Mouse (Mus musculus) megakaryocyte, embryonic 14.5 days (primary cell): ENCODE results near the gene Stard9. TPM values are rescaled to one million over a fixed set of nuclear protein-coding genes. Genes with fewer than 3 reads are reported as not detected.
A peak's percentile ranks its signal among the peaks of the same experiment; 100 is the strongest.
"Not testable (repeated sequence)": the region's sequence is repeated elsewhere in the genome, so short reads cannot be mapped to it uniquely, and the experiment has no call there.

Source experiments
- H3K27me3 ChIP-seq: replicated peaks from 2 replicates; pipeline ENCODE3; 2012; ENCODE audit warnings: inconsistent platforms
- H3K36me3 ChIP-seq: replicated peaks from 2 replicates; pipeline ENCODE3; 2012; ENCODE audit warnings: low read length, inconsistent platforms, mixed read lengths
- H3K4me1 ChIP-seq: 2 replicates; pipeline ENCODE4 v1.6.1; 2012; ENCODE audit warnings: inconsistent platforms
- H3K4me3 ChIP-seq: replicated peaks from 2 replicates; pipeline ENCODE3; 2012; ENCODE audit warnings: moderate library complexity, mild to moderate bottlenecking, inconsistent platforms
- H3K9me3 ChIP-seq: 2 replicates; pipeline ENCODE4 v1.6.1; 2012; ENCODE audit warnings: inconsistent platforms
- FLI1 ChIP-seq: IDR thresholded peaks from 2 replicates; pipeline ENCODE4 v1.6.1; 2012; ENCODE audit warnings: low read length, inconsistent platforms, mixed read lengths
- GATA1 ChIP-seq: IDR thresholded peaks from 3 replicates; pipeline ENCODE4 v1.6.1; 2012; ENCODE audit warnings: mixed read lengths, low read length, inconsistent platforms, borderline replicate concordance
- polyA plus RNA-seq: library from polyadenylated mRNA; stranded (reverse); fragments of >175 nt; gene quantifications from 2 replicates; pipeline ENCODE4 v1.2.3, GENCODE M21; 2012; ENCODE audit warnings: low replicate concordance; ENCODE audit not compliant: insufficient read depth

The Stard9 gene
- polyA plus RNA-seq, 1 experiment, result 0.30 TPM

DNA sequence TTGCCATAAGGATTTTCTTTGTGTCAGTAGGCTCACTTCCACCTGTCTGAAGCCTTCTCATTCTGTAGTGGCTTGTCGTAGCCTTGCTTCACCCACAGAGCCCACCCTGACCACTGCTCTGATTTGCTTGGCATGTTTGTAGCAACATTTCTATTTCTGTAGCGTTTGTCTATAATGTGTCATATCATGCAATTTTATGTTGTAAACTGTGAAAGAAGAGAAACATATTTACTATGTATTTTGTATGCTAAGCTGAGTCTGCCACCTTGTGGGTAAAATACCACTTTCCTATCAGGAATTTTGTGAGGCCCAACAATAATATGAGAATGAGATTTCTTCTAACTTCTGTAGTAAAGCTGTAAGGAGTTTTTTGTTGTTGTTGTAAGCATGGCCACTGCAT, 41.3 kb downstream of the Stard9 start:
- Histone ChIP-seq H3K4me3 (no peak overlapping the region), H3K4me1 (peaks cover 26% of the 10 kb centered on the region), H3K36me3 (peaks cover 7% of the 10 kb centered on the region), H3K27me3 (peaks cover 2% of the 10 kb centered on the region), H3K9me3 (no peaks in the 10 kb centered on the region)
- TF ChIP-seq FLI1, result no peak

DNA sequence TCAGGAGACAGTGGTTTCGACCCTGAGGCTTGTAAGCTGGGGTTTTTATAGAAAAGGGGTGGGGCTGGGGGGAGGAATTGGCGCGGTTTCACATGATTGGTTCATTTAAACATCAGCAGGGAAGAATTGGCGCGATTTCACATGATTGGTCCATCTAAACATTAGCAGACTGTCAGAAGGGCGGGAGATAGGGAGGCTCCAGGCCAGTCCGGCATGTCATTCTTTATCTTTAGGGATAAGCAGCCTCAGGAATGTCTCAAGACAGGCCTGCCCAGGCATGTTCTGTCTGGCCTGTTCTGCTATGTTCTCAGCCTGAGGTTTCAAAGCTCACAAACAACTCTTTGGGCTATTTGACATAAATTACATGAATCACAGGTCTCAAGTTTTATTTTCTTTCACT, 52.2 kb downstream of the Stard9 start:
- Histone ChIP-seq H3K9me3 (peaks cover 10% of the 10 kb centered on the region), H3K36me3 (peaks cover 16% of the 10 kb centered on the region), H3K27me3 (peaks cover 15% of the 10 kb centered on the region)
- H3K4me1 ChIP-seq, H3K4me3 ChIP-seq: not testable (repeated sequence)

DNA sequence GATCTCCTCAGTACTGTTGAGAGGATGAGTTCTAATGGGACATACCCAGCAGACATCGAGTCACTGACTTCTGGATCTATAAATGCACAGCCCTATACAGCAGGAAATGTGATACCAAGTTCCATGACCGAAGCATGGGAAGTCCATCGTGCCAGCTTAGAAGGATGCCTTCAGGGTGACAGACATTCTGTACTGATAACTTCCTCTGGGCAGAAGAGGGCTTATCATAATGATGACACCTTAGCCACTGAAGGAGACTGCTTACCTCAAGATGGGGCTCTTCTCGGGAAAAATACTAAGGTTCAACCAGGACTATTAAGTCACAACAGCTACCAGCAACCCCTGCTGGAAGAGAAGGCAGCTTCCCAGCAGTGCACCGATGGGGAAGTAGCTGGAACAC, 68.8 kb downstream of the Stard9 start:
- Histone ChIP-seq H3K4me1 (peaks cover 45% of the 10 kb centered on the region), H3K4me3 (peak overlapping the region; percentile 34), H3K27me3 (peaks cover 33% of the 10 kb centered on the region), H3K36me3 (no peaks in the 10 kb centered on the region), H3K9me3 (no peaks in the 10 kb centered on the region)
- TF ChIP-seq FLI1 (no peak), GATA1 (no peak)

DNA sequence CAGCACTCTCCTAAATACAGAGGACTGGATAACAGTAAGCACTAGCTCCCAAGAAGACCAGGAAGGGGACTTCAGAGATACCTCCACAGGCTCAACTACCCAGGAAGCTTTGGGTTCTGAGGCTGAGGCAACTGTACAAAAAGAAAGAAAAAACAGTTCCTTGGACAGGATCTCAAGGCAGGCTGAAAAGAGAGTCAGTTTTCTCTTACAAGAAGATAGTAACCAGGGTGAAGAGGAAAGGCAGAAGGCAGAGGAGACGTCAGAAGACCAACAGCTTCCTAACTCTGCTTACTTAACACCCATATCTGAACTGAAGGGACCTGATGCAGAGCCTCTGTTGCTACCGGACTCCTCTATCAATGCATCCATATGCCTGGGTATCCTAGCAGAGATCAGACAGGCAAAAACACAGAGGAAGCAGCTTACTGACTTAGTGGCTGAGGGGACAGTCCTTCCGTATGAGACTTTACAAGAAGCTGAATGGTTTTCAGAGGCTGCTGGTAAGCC, 71.5 kb downstream of the Stard9 start:
- no peaks in the 10 kb centered on the region for H3K9me3 ChIP-seq
- no peaks in the 10 kb centered on the region for H3K36me3 ChIP-seq
- H3K27me3 ChIP-seq, result peaks cover 52% of the 10 kb centered on the region
- TF ChIP-seq FLI1 (no peak), GATA1 (no peak)
- H3K4me1 ChIP-seq, result peaks cover 41% of the 10 kb centered on the region
- peak overlapping the region; percentile 80 for H3K4me3 ChIP-seq

DNA sequence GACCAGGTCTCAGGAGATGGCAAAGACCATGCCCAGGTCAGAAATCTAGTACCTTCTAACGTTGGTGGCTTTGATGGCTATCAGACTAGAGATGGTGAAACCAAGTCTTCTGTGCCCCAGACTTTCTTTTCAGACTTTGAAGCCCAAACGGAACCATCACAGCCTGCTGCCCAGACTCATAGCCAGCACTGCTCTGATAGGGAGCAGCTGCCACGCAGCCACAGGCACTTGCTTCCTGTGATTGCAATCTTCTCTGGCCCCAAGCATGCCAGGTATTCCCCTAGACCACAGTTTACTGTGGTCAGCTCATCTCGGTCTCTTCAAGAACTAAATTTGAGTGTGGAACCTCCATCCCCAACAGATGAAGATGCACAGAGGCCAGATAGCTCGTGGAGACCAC, 73.8 kb downstream of the Stard9 start:
- Histone ChIP-seq H3K36me3 (peaks cover 3% of the 10 kb centered on the region), H3K27me3 (peaks cover 47% of the 10 kb centered on the region), H3K4me1 (peaks cover 37% of the 10 kb centered on the region), H3K9me3 (no peaks in the 10 kb centered on the region), H3K4me3 (no peak overlapping the region)
- TF ChIP-seq FLI1 (no peak), GATA1 (no peak)

DNA sequence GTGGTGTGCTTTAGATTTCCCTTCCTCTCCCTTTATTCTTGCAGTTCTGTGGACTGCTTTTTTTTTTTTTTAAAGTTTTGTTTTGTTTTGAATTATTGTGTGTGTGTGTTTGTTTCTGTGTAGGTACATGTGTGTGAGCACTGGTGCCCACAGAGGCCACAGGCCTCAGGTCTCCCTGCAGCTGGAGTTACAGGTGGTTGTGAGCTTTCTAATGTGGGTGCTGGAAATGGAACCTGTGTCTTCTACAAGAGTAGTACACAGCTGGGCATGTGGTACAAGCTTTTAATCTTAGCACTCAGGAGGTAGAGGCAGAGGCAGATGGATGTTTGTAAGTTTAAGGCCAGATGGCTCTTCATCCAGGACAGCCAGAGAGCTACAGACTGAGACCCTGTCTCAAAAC, 78.1 kb downstream of the Stard9 start:
- Histone ChIP-seq H3K27me3 (peaks cover 26% of the 10 kb centered on the region), H3K4me1 (peaks cover 16% of the 10 kb centered on the region), H3K9me3 (no peaks in the 10 kb centered on the region), H3K36me3 (peaks cover 27% of the 10 kb centered on the region), H3K4me3 (no peak overlapping the region)
- TF ChIP-seq FLI1 (no peak), GATA1 (no peak)

DNA sequence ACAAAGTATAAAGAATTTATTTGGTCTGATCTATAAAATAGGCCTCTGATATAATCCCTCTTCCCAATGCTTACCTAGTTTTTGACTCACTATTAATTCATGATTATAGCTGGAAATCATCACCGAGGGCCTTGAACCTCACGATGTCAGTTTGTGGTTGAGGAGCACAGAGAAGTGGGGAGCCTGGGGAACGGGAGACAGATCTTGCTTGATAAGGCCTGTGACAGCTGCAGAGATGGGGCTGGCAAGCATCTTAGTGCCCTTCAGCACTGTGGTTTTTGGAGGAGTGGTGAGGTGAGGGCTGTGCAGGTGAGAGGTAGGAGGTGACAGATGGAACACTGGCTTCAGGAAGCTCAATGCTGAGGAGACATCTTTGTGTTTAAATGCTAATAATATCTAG, 81.2 kb downstream of the Stard9 start:
- peaks cover 59% of the 10 kb centered on the region for H3K36me3 ChIP-seq
- H3K4me1 ChIP-seq, result peaks cover 17% of the 10 kb centered on the region
- TF ChIP-seq FLI1 (no peak), GATA1 (no peak)
- no peak overlapping the region for H3K4me3 ChIP-seq
- H3K27me3 ChIP-seq, result peaks cover 2% of the 10 kb centered on the region
- H3K9me3 ChIP-seq, result no peaks in the 10 kb centered on the region

DNA sequence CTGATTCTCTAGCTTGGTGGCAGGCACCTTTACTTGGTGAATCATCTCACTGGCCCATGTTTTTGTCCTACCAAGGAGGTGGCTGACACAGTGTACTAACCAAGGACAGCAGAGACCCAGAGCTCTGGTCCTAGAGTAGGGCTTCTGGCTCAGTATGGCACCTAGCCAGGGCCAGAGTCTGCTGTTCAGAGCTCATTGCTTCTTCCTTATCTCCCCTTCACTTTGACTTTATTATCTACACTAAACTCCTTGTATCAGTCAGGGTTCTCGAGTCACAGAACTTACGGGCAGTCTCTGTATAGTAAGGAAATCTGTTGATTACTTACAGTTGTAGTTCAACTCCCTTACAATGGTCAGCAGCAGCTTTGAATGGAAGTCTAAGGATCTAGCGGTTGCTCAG, 82.0 kb downstream of the Stard9 start:
- TF ChIP-seq GATA1, result no peak
- no peak for TF ChIP-seq FLI1
- no peaks in the 10 kb centered on the region for H3K9me3 ChIP-seq
- peaks cover 17% of the 10 kb centered on the region for H3K4me1 ChIP-seq
- H3K27me3 ChIP-seq, result no peaks in the 10 kb centered on the region
- H3K4me3 ChIP-seq, result no peak overlapping the region
- H3K36me3 ChIP-seq, result peaks cover 66% of the 10 kb centered on the region

DNA sequence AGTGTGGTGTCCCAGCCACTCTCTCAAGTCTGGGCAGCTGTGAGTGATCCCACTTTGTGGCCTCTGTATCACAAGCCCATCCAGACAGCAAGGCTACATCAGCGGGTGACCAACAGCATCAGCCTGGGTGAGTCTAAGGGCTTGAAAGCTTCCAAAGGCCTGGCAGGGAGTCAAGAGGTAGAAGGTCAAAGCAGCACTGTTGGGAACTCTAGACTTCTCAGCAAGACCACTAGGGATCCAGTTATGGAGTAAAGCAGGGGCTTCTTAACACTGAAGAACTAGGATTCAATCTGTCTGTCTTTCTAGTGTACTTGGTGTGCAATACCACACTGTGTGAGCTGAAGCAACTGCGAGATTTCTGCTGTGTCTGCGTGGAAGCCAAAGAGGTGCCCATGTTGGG, 84.5 kb downstream of the Stard9 start:
- H3K27me3 ChIP-seq, result no peaks in the 10 kb centered on the region
- H3K4me1 ChIP-seq, result peaks cover 10% of the 10 kb centered on the region

DNA sequence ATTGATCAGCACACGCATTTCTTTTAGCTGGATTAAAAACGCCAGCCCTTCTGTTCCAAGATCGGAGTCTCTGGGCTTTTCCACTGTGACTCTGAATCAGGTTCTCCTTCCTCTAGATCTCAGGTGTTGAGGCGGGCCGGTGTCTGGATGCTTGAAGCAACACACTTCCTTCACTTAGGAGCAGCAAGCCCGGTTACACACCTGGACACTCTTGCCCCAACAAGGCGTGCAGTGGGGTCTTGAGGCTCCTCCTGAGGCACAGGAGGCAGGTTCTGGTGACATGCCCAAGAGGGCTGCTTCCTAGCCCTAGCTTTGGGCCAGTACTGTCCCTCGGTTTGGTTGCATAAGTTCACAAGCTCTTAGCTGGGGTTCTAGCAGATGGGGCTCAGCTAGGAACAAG, 89.6 kb downstream of the Stard9 start:
- H3K9me3 ChIP-seq, result no peaks in the 10 kb centered on the region
- no peak overlapping the region for H3K4me3 ChIP-seq
- TF ChIP-seq FLI1 (no peak), GATA1 (no peak)
- peaks cover 17% of the 10 kb centered on the region for H3K4me1 ChIP-seq
- no peaks in the 10 kb centered on the region for H3K27me3 ChIP-seq
- H3K36me3 ChIP-seq, result peaks cover 97% of the 10 kb centered on the region

More for the DNA sequence above, 84.5 kb downstream of the Stard9 start:
- Histone ChIP-seq H3K36me3 (peaks cover 87% of the 10 kb centered on the region), H3K4me3 (no peak overlapping the region), H3K9me3 (no peaks in the 10 kb centered on the region)
- TF ChIP-seq GATA1 (no peak), FLI1 (no peak)

DNA sequence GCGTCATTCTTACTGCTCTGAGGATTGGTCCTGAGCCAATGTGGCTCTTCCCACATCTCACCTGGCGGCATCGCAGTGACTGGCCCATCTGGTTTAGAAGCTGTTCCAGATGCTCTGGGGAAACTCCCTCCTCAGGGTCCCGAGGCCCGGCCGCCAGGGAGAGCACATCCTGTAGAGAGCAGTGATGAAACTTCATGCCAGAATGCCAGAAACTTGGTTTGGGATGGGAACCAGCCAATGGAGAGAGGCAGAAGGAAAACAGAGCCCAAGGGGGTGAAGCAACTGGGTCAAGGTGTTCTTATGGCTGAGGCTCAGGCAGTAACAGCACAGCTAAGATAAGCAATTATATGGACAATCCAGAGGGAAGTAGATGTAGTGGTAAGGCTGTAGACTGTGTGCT, 91.9 kb downstream of the Stard9 start:
- Histone ChIP-seq H3K4me1 (peaks cover 34% of the 10 kb centered on the region), H3K9me3 (no peaks in the 10 kb centered on the region), H3K27me3 (no peaks in the 10 kb centered on the region), H3K4me3 (no peak overlapping the region), H3K36me3 (peaks cover 97% of the 10 kb centered on the region)
- TF ChIP-seq FLI1, result no peak
- no peak for TF ChIP-seq GATA1

DNA sequence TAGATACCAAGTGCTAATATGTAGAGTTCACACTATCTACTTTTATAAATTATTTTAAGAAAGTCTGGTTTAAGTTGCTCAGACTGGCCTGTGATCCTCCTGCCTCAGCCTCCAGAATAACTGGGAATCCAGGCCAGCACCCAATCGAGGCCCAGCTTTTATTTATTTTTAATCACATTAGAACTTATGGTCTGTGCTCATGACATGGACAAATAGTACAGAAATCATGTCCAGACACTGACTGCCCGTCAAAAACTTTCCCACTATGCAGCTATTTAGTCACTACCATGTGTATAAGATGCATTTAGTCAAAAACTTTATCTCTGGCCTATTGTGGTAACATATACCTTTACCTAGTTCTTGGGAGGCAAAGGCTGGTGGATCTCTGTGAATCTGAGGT, 93.0 kb downstream of the Stard9 start:
- peaks cover 36% of the 10 kb centered on the region for H3K4me1 ChIP-seq
- H3K27me3 ChIP-seq, result no peaks in the 10 kb centered on the region
- no peak for TF ChIP-seq GATA1
- no peak for TF ChIP-seq FLI1
- no peak overlapping the region for H3K4me3 ChIP-seq
- peaks cover 97% of the 10 kb centered on the region for H3K36me3 ChIP-seq
- H3K9me3 ChIP-seq, result no peaks in the 10 kb centered on the region
